Mouse (Mus musculus): Measurements from ENCODE around the gene Det1.

DNA sequence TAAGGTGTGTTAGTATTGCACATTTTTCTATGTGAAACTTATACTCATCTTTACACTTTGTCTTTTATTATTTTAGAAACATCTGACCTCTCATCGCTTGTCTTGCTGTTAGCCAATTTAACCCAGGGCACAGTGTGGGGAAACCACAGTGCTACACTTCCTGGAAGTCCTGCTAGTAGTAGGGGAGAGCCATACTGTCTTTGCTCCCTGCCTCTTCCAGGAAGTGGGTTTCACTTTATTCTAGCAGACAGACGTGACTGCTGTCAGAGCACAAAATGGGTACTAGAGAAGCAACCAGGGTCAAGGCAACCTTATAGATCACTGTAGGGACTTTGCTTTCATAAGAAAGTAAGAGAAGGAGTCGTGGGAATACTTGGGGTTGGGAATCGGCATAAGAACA is 7.0 kb upstream of the Det1 start:
- no peak for TF ChIP-seq CTCF (IDR thresholded peaks at IDR 0.05; ENCODE audit: control insufficient read depth, insufficient read depth, insufficient replicate concordance, low read depth, low read length)
- TF ChIP-seq POLR2A (IDR thresholded peaks at IDR 0.05; ENCODE audit: control insufficient read depth, low read depth, low read length) = no peak
